Mouse (Mus musculus) mammary gland, adult 2 months (tissue): ENCODE results near the gene Slain1. TPM values are rescaled to one million over a fixed set of nuclear protein-coding genes. Genes with fewer than 3 reads are reported as not detected.

Experiments used
- polyA plus RNA-seq: library from polyadenylated mRNA; depleted of rRNA; stranded (reverse); fragments of >200 nt; gene quantifications from 2 replicates; pipeline ENCODE4 v1.2.3, GENCODE M21; 2012; ENCODE audit warnings: low replicate concordance; rRNA removed

The Slain1 gene
- polyA plus RNA-seq: 6.9 and 15.1 TPM in 2 replicates

DNA sequence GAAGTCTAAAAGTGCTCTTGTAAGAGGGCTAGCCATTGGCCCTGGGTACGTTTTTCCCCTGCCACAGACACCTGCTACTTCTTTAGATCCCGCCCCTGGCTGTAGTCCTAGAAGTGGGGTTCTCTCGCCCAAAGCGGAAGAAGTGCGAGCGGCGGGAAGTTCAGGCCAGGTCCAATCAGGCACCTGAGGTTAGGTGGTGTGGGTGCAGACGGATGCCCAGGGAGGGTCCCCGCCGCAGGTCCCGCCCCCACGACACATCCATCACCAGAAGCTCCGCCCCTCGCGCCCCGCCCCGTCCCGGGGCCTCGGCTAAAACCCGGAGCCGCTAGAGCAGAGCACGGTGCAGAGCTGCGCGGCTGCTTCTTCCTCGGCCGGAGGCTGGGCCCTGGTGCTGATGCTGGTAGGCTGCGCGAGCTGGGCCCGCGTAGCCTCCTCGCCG is at the start of gene Slain1:
TSS of gene Slain1 (plus strand) at position 333 of the 439 bp plus-strand sequence.

Other genes starting within 250 kb of the Slain1 start
- gene Scel, start 136.9 kb upstream of the Slain1 start, polyA plus RNA-seq: 0.93 TPM in 1 of 2 replicates, not detected in the other
- 7.6 and 10.7 TPM in 2 replicates for gene Ednrb, start 194.2 kb downstream of the Slain1 start, polyA plus RNA-seq